Mouse (Mus musculus): Measurements from ENCODE around the gene A530016L24Rik. TPM values are rescaled to one million over a fixed set of nuclear protein-coding genes. Genes with fewer than 3 reads are reported as not detected.

Gene A530016L24Rik
- polyA plus RNA-seq, 1 experiment, result 0.04 TPM

DNA sequence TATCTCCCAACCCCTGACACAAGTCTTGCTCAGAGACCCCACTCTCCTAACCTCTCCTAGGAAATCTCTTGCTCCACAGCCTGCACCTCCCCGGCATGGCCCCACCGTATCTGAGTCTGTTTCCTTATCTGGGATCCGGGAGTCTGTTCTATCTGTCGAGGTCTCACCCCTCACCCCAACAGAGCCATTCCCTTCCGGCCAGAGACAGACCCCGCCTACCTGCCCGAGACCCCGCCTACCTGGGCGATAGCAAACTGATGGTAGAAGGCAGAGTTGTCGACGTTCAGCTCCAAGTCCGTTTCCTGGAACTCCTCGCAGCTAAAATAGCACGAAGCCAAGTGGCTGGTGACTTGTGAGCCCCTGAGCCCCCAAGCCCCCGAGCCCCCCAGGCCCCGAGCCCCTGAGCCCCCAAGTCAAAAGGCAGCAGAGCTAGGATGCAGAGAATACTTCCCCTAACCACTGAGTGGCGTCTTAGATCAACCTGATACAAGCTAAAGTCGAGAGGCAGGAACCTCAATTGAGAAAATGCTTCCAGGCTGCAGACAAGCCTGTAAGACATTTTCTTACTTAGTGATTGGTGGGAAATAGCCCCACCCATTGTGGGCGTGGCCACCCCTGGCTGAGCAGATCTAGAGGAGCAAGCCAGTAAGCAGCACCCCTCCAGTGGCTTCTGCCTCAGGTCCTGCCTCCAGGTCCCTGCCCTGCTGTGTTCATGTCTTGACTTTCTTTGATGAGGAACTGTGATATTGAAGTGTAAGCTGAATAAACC is 13.9 kb downstream of the A530016L24Rik start:
- DNase-seq (ENCODE audit: low read depth), result no peak
- TF ChIP-seq CTCF (IDR thresholded peaks at IDR 0.05; ENCODE audit: borderline replicate concordance, extremely low read depth, insufficient read depth, insufficient read length) (no peak), POLR2A (IDR thresholded peaks at IDR 0.05; ENCODE audit: borderline replicate concordance, extremely low read depth, insufficient read depth, insufficient read length, poor library complexity, severe bottlenecking) (no peak)

DNA sequence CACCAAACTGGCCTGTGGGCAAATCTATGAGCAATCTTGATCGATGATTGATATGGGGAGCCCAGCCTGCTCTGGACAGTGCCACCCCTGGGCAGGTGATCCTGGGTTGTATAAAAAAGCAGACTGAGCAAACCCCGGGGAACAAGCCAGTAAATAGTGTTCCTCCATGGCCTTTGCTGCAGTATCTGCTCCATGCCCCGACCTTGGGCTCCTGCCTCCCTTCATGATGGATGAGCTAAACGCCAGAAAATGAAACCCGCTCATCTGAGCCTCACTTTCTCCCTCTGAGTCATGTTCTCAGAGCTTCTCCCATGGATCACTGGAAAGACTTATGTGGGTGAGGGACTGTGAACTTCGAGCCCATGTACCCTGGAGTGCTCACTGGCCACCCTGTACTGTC is 17.0 kb downstream of the A530016L24Rik start:
- no peak for TF ChIP-seq CTCF (IDR thresholded peaks at IDR 0.05; ENCODE audit: borderline replicate concordance, extremely low read depth, insufficient read depth, insufficient read length)
- no peak for TF ChIP-seq POLR2A (IDR thresholded peaks at IDR 0.05; ENCODE audit: borderline replicate concordance, extremely low read depth, insufficient read depth, insufficient read length, poor library complexity, severe bottlenecking)
- DNase-seq (ENCODE audit: low read depth), result no peak

DNA sequence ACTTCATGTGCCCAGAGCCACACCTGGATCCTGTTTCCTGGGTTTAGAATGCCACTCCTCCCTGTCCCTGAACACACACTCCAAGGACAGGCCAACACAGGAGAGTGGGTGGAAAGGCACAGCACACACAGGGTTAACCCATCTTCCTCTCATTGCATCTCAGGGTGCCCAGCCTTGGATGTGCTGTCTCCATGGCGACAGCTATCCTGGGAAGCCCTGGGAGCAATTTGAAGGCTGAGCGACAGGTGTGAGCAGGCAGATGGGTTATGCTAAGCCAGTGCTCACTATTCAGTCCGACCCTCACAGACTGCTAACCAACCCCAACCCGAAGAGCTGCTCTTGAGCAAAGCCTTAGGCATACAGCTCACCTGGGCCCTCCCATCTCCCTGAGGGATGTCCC is 18.0 kb downstream of the A530016L24Rik start:
- DNase-seq (ENCODE audit: low read depth), result peak; percentile 93
- TF ChIP-seq CTCF (IDR thresholded peaks at IDR 0.05; ENCODE audit: borderline replicate concordance, extremely low read depth, insufficient read depth, insufficient read length), result no peak

DNA sequence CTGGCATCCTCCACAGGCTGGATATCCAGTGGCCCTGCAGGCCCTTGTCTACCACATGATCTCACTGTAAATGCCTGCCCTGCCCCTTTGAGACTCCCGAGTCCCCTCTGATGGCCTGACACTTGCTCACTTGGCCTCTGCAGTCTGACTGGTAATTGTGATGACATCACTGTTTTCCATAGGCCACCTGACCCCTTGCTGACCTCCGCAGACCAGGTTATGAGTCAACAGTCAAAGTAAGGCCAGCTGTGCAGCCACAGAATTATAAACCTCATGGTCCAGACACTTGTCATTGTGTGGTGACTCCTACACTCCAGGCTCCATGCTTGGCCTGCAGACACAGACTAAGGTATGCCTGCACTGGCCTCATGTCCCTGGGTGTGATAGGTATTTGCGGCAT is 18.7 kb downstream of the A530016L24Rik start:
- no peak for TF ChIP-seq POLR2A (IDR thresholded peaks at IDR 0.05; ENCODE audit: borderline replicate concordance, extremely low read depth, insufficient read depth, insufficient read length, poor library complexity, severe bottlenecking)
- TF ChIP-seq CTCF (IDR thresholded peaks at IDR 0.05; ENCODE audit: borderline replicate concordance, extremely low read depth, insufficient read depth, insufficient read length), result no peak
- DNase-seq (ENCODE audit: low read depth), result no peak

DNA sequence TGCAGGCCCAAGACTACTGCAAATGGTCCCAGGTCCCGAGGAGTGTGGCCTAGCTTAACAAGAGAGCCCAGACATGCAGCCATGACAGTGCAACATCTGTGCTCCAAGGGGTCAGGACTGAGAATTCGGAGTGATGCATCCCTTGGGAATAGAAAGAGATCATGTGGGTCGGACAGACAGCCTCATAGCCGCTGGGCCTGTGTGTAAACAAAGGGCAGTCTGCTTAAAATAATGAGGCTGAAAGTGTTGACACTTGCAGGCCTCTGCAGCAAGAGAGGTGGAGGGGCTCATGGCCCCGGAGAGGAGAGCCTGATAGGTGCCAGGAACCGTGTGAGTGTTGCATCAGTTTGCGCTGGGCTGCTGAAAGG is 21.1 kb downstream of the A530016L24Rik start:
- DNase-seq (ENCODE audit: low read depth), result no peak
- TF ChIP-seq CTCF (IDR thresholded peaks at IDR 0.05; ENCODE audit: borderline replicate concordance, extremely low read depth, insufficient read depth, insufficient read length) (no peak), POLR2A (IDR thresholded peaks at IDR 0.05; ENCODE audit: borderline replicate concordance, extremely low read depth, insufficient read depth, insufficient read length, poor library complexity, severe bottlenecking) (no peak)

DNA sequence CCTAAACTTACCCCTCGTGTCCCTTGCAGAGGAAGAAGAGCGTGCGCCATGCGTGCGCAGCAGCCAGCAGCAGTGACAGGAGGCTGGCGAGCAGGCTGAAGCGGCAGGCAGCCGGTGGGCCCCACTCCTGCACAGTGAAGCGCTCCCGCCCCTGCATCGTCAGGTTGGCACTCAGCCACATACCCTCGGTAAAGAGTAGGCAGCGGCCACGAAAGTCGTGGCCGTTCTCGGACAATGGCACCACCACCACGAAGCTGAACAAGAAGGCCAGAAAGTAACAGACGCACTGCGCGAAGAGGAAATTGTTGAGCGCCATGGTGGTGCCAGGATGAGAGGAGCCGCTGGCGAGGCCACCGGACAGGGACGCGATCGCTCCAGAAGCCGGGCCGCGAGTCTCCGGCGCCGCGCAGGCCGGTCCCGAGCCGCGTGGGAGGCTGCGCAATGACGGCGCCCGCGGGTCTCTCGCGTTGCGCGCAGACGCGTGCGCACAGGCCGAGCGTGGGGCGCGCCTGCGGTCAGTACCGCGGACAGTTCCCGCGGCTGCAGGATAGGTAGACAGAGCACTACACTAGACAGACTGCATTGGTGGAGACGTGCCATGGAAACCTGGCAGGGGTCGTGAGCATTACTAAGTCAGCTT is 21.6 kb downstream of the A530016L24Rik start:
- TF ChIP-seq POLR2A (IDR thresholded peaks at IDR 0.05; ENCODE audit: borderline replicate concordance, extremely low read depth, insufficient read depth, insufficient read length, poor library complexity, severe bottlenecking) (peak; percentile 37; the same call in 1 of the 2 replicates), CTCF (IDR thresholded peaks at IDR 0.05; ENCODE audit: borderline replicate concordance, extremely low read depth, insufficient read depth, insufficient read length) (no peak)
- DNase-seq (ENCODE audit: low read depth), result peak; percentile 79

DNA sequence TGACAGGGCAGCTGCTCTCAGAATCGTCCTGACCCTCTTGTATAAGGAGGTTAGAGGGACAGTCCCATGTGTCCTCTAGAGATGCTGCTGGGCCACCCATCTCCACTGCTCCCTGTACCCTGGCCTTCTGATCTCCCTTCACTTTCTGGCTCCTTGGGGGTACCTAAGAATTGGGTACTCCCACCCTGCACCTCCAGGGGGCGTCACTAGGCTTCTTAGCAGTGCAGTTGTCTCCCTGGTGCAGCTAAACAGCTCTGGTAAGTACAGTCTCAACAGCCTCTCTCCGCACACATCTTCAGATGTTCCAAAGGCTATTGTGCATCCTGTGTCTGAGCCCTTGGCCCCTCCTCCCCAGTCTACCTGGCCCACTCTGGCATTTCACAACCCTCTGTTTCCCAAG is 25.6 kb downstream of the A530016L24Rik start:
- peak; percentile 10; the same call in 1 of the 2 replicates for TF ChIP-seq CTCF (IDR thresholded peaks at IDR 0.05; ENCODE audit: borderline replicate concordance, extremely low read depth, insufficient read depth, insufficient read length)
- TF ChIP-seq POLR2A (IDR thresholded peaks at IDR 0.05; ENCODE audit: borderline replicate concordance, extremely low read depth, insufficient read depth, insufficient read length, poor library complexity, severe bottlenecking), result no peak
- DNase-seq (ENCODE audit: low read depth), result no peak

DNA sequence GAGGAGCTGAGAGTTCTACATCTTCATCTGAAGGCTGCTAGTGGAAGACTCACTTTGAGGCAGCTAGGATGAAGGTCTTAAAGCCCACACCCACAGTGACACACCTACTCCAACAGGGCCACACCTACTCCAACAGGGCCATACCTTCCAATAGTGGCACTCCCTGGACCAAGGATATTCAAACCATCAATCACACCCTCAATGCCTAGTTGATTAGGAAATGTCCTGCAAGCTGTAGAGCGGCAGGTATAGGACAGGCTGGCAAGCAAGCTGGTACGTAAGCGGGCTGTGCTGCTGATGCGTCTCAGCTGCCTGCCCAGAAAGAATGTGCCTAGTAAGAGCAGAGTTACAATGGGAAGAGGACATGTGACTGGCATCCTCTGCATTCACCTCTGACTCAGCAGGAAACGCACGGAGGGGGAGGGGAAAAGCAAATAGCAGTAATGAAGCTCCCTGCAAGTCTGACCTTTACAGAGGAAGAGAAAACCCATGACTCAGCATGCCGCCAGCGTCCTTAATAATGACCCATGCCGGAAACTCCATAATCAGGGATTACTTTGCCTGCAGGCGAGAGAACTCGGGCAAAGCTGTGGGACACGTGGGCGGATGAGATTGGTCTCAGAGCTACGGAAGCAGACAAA is 27.6 kb downstream of the A530016L24Rik start, which contains the start of gene Tmem179:
Tmem179 (minus strand) TSS at position 51 of the 641 bp plus-strand sequence.
- peak; percentile 82 for DNase-seq (ENCODE audit: low read depth)
- TF ChIP-seq POLR2A (IDR thresholded peaks at IDR 0.05; ENCODE audit: borderline replicate concordance, extremely low read depth, insufficient read depth, insufficient read length, poor library complexity, severe bottlenecking), result no peak
- TF ChIP-seq CTCF (IDR thresholded peaks at IDR 0.05; ENCODE audit: borderline replicate concordance, extremely low read depth, insufficient read depth, insufficient read length), result no peak

DNA sequence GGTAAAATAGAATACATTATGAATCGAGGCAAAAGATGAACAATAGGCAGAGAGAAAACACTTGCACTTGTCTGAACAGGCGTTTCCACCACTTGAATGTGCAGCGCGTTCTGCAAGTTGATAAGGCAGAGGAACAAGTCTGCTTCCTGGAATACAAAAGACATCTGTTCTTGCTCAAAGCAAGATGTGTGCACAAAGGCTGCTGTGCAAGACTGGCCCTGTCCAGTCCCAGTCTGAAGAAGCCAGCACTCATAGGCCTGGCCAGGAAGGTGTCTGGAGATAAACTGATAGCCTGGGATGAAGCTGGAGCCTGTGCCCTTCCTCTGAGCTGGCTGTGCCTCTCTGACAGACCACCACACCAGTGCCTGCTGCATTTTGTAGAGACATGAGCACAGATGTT is 28.9 kb downstream of the A530016L24Rik start:
- TF ChIP-seq POLR2A (IDR thresholded peaks at IDR 0.05; ENCODE audit: borderline replicate concordance, extremely low read depth, insufficient read depth, insufficient read length, poor library complexity, severe bottlenecking) (no peak), CTCF (IDR thresholded peaks at IDR 0.05; ENCODE audit: borderline replicate concordance, extremely low read depth, insufficient read depth, insufficient read length) (no peak)
- DNase-seq (ENCODE audit: low read depth), result peak; percentile 49

DNA sequence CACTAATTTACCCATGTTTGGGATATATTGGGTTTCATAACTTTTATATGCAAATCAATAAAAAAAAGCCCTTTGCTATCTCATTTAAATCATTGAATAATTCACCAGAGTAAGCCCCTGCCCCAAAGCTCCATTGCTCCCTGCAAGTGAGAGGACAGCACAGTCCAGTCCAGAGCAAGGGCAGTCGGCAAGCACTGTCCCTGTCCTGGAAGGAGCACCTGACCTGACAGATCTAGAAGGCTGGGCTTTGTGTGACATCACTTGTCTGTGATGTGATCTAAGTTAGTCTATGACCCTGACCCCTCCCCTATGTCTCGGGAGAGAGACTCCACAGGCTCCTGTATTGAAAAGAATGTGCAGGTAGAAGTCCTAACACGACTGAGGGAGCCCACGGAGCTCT is 44.5 kb downstream of the A530016L24Rik start:
- no peak for DNase-seq (ENCODE audit: low read depth)
- TF ChIP-seq CTCF (IDR thresholded peaks at IDR 0.05; ENCODE audit: borderline replicate concordance, extremely low read depth, insufficient read depth, insufficient read length) (no peak), POLR2A (IDR thresholded peaks at IDR 0.05; ENCODE audit: borderline replicate concordance, extremely low read depth, insufficient read depth, insufficient read length, poor library complexity, severe bottlenecking) (no peak)

DNA sequence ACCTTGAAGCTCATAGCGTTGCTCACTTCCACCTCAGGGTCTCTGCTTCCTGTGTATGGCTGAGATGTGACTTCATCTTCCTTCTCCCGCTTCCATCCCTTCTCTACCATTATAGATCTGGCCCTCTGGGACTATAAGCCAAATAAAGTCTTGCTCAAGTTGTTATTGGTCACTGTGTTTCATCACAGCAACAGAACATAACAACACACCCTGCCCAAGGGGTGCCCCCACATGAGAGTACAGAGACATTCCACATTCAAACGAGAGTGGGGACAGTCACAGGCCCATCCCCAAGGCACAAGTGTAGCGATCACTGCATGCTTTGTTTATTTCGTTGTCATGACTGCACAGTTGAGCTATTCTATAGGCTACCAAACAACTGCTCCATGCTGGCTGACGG is 48.0 kb downstream of the A530016L24Rik start:
- TF ChIP-seq CTCF (IDR thresholded peaks at IDR 0.05; ENCODE audit: borderline replicate concordance, extremely low read depth, insufficient read depth, insufficient read length) (no peak), POLR2A (IDR thresholded peaks at IDR 0.05; ENCODE audit: borderline replicate concordance, extremely low read depth, insufficient read depth, insufficient read length, poor library complexity, severe bottlenecking) (no peak)
- no peak for DNase-seq (ENCODE audit: low read depth)
